Mouse (Mus musculus) WW6 (cell line): ENCODE measurements around the gene Gmcl1.

Experiments used
- DNase-seq: peaks from one replicate; pipeline ENCODE4 v3.0.0-alpha.2; 2013; ENCODE audit warnings: low read depth, low spot score

Gene Gmcl1

DNA sequence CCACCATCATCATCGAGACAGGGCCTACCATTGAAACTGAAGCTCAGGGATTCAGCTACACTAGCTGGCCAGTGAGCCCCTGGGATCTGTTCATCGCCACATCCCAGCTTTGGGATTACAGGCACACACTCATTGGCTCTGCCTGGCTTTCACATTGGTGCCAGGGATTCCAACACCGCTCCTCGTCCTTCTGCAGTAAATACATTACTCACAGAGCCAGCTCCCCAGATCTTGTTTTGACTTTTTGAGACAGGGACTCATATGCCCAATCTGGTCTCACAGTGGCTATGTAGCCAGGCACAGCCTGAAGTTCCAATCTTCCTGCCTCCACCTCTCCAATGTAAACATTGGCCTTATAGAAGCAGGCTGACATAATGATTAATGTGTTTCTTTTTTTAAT lies 3.1 kb upstream of the Gmcl1 start:
- DNase-seq = no peak

- DNase-seq = peak; percentile 13
Measured at GRCm38 (mm10) chr6:86732276-86733173, 658 bp downstream of the Gmcl1 start.

DNA sequence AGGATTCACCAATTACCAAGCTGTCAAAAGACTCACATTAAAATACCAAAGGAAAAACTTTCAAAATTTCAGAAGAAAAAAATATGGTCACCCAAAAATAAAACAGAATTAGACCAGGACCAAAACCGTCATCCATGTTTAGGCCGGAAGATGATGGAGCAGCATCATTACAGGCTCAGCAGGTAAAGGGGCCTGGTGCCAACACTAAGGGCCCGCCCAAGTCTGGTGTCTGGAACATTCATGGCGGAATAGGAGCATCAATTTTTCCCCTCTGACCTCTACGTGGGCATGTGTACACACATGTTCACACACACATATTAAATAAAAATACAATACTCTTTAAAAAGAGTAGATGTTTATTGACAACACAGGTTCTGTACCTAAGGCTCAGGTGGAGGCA lies 4.5 kb downstream of the Gmcl1 start:
- DNase-seq = no peak

- DNase-seq = no peak
Measured at GRCm38 (mm10) chr6:86721977-86722376, 11.2 kb downstream of the Gmcl1 start.

DNA sequence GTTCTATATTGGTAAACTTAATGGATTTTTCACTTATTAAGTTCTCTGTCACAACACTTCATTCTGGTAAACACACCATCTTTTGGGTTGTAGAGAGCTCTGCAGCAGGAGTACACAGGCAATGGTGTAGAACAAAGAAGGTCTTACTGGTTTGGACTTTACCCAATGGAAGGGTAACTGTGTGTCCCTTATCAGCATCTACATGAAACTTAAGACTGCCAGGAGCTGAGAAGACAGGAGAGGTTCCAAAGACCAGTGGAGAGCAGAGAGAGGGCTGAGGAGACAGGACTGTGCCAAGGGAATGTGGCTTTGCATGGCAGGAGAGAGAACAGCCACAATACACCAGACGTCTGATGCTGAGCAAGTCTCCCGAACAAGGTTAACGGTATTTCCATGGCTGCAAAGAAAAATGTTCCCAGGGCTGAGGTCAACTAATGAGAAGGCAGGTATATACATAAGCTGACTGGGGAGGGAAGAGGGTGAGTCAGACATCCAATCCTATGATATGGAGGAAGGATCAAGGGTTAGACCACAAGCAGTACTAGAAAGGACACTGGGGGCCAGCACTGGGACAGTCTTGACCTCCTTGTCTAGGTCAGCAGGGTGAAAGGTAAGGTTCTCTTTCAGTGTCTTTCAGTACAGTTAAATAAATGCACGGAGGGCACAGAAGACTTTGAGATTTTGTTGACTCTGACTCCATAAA lies 25.0 kb downstream of the Gmcl1 start:
- no peak for DNase-seq

GRCm38 (mm10) chr6:86702577-86702976 lies 30.6 kb downstream of the Gmcl1 start:
- no peak for DNase-seq

- DNase-seq = no peak
Measured at GRCm38 (mm10) chr6:86697903-86698302, 35.3 kb downstream of the Gmcl1 start.

- no peak for DNase-seq
Measured at GRCm38 (mm10) chr6:86696213-86696612, 37.0 kb downstream of the Gmcl1 start.

- peak; percentile 33 for DNase-seq
Measured at GRCm38 (mm10) chr6:86694465-86694864, 38.7 kb downstream of the Gmcl1 start.

DNA sequence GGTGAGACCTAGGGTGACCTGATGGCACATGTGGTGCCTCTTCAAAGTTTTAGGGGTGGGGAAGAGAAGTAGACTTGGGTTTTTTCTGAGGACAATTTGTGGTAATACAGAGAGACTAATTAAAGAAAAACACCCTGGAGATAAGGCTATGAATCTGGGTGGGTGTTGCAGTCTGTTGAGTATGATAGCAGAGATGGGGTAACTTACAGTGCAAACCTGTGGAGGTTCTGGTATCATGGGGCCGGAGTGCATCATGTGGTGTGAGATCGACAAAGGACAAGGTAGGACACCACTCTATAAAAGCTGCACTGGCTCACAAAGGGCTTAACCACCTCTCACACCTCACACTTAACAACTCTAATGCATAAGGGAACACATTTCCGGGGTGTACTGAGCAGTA lies 43.5 kb downstream of the Gmcl1 start:
- DNase-seq = no peak

DNA sequence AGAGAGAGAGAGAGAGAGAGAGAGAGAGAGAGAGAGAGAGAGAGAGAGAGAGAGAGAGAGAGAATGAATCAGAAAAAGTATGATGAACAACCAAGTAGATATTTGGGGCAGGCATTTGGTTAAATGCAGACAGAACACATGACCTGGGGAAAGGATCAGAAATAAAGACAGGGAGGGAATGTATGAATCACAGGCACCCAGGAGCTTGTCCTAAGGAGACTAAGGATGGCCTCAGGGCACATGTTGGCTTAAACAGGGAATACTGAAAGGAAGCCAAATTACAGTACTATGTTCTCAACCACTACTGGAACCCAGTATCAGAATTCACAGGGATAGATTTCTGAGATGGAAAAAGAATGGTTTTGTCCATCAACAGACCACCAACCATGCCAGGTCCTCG lies 46.2 kb downstream of the Gmcl1 start:
- no peak for DNase-seq

DNA sequence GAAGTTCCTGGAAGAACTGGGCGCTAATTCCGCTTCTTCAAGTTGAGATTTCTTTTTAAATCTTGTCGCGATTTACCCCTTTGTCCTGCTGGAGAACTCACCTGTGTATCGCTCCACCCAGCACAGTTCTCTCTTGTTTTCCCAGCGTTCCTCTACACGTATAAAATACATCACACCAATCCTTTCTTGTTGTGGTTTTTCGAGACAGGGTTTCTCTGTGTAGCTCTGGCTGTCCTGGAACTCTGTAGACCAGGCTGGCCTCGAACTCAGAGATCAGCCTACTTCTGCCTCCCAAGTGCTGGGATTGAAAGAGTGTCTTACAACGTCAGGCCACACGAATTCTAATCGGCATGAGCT lies 48.5 kb downstream of the Gmcl1 start:
- DNase-seq = no peak

DNA sequence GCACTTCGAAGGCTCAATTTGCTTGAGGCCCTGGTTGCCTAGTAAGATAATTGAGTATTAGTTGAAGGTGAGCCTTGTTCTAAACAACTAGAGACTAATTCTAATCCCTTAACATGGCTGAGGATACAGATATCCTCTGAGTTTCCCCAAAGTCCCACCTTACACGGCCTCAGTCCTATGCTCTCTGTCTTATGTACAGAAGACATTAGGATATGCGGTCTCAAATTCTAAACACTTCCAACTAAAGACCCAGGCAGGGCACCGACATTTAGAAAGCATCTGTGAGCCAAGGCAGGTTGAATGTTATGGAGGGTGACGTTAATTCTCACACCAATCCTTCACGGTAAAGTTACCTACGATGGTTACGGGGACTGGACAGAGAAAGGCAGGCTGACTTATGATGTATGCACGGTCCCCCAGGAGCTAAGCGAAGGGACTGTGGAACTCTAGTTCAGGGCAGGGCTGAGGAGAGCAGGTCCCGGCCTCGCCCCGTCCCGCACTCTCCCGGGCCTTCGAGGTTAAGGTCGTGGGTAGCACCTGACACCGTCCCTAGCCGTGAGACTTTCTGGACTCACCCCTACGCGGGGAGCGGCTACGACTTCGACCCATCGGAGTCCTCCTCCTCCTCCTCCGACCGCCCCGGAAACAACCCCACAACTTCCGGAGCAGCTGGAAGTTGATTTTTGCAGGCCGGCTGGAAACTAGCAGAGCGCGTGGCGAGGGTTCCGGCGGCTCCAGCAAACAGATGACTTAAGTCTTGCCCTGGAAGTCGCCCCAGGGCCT lies 49.1 kb downstream of the Gmcl1 start, which contains the start of gene Snrnp27:
Gene Snrnp27, minus strand, starts transcription at position 651 of the 783 bp plus-strand sequence.
- DNase-seq = peak; percentile 85

- no peak for DNase-seq
Measured at GRCm38 (mm10) chr6:86681289-86681688, 51.9 kb downstream of the Gmcl1 start.

DNA sequence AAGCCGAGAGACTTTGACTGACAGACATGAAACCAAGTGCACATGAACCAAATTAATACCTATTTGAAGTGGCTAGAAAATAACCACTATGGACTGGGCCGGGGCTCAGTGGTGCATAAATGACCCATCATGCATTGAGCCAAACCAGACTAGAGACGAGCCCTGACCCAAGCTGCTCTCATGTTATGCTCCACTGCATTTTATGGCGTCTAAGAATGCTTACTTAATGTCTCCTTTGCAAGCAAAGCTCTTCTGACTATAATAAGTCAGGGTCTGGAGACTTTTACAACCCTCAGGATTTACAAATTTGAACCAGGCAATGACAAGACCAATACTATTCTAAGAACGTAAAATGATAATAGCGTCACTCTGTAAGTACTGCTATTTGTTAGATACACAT lies 54.8 kb downstream of the Gmcl1 start:
- no peak for DNase-seq

- DNase-seq = peak; percentile 40
Measured at GRCm38 (mm10) chr6:86670873-86671272, 62.3 kb downstream of the Gmcl1 start.

- DNase-seq = peak; percentile 99
Measured at GRCm38 (mm10) chr6:86669240-86669727, 63.9 kb downstream of the Gmcl1 start.

- no peak for DNase-seq
Measured at GRCm38 (mm10) chr6:86668580-86669239, 64.5 kb downstream of the Gmcl1 start, which contains the start of gene Mxd1. Mxd1 (minus strand) TSS chr6:86669161.

DNA sequence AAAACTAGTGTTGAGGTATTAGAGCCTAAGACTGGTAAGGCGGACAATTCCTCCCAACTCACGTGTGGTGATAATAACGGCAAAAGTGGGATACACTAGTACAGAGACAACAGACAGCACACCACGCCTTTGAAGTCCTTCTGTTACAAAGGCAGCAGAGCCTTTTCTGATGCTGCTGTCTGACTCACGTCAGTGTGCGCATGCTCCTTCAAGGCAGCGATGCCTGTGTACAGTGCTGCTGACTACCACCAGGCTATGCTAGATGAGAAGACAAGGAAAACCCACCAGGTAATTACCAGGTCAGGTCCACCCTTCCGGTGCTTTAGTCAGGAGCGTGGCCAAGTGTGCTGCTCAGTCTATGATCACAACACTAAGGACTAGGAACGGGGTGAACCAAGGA lies 66.1 kb downstream of the Gmcl1 start:
- DNase-seq = no peak

- DNase-seq = no peak
Measured at GRCm38 (mm10) chr6:86665560-86666307, 67.4 kb downstream of the Gmcl1 start.

DNA sequence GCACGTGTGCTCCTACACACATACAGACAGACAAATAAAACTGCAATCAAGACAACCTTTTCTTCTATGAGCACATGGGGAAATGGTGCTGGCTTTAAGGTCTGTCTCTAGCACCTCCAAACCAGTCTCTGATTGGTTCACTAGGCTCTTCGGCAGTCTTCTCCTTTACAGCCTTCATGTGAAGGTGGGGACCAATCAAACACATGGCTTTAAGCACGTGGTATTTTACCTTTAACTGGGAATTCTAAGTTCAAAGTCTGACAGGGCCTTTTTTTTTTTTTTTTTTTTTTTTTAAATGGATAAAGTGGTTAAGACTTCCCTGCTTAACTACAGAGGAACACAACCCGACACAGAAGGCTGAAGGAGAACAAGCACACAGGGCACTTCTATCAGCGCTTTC lies 68.1 kb downstream of the Gmcl1 start:
- DNase-seq = no peak
